Mouse (Mus musculus): Measurements from ENCODE around the gene Erbb3.

The Erbb3 gene

GRCm38 (mm10) chr10:128591436-128591835, 2.0 kb upstream of the Erbb3 start:
- peaks cover 23% of the 10 kb centered on the region for H3K27me3 ChIP-seq (ENCODE audit: insufficient read depth, low read length)
- H3K9me3 ChIP-seq (ENCODE audit: low read length) = no peaks in the 10 kb centered on the region
- peaks cover 38% of the 10 kb centered on the region for H3K4me1 ChIP-seq (replicated peaks; ENCODE audit: low read depth, low read length)
- no peaks in the 10 kb centered on the region for H3K36me3 ChIP-seq (ENCODE audit: insufficient read depth, low read length)
- no peak overlapping the region for H3K4me3 ChIP-seq (replicated peaks; ENCODE audit: low read length)
- TF ChIP-seq POU5F1 (IDR thresholded peaks at IDR 0.05; ENCODE audit: borderline replicate concordance, low read length) (no peak), NANOG (IDR thresholded peaks at IDR 0.05; ENCODE audit: borderline replicate concordance, low read length) (no peak), CTCF (conservative IDR thresholded peaks at IDR 0.05; ENCODE audit: low read length) (no peak)

GRCm38 (mm10) chr10:128590193-128590690, 790 bp upstream of the Erbb3 start:
- Histone ChIP-seq H3K9me3 (ENCODE audit: low read length) (no peaks in the 10 kb centered on the region), H3K27me3 (ENCODE audit: insufficient read depth, low read length) (peaks cover 23% of the 10 kb centered on the region), H3K4me3 (replicated peaks; ENCODE audit: low read length) (peak overlapping the region; percentile 98), H3K36me3 (ENCODE audit: insufficient read depth, low read length) (no peaks in the 10 kb centered on the region), H3K4me1 (replicated peaks; ENCODE audit: low read depth, low read length) (peaks cover 50% of the 10 kb centered on the region)
- TF ChIP-seq CTCF (conservative IDR thresholded peaks at IDR 0.05; ENCODE audit: low read length) (peak; percentile 85), POU5F1 (IDR thresholded peaks at IDR 0.05; ENCODE audit: borderline replicate concordance, low read length) (no peak), NANOG (IDR thresholded peaks at IDR 0.05; ENCODE audit: borderline replicate concordance, low read length) (no peak)

GRCm38 (mm10) chr10:128588775-128589463, 533 bp downstream of the Erbb3 start:
- Histone ChIP-seq H3K36me3 (ENCODE audit: insufficient read depth, low read length) (no peaks in the 10 kb centered on the region), H3K4me1 (replicated peaks; ENCODE audit: low read depth, low read length) (peaks cover 64% of the 10 kb centered on the region), H3K4me3 (replicated peaks; ENCODE audit: low read length) (peak overlapping the region; percentile 98), H3K27me3 (ENCODE audit: insufficient read depth, low read length) (peaks cover 23% of the 10 kb centered on the region), H3K9me3 (ENCODE audit: low read length) (no peaks in the 10 kb centered on the region)
- TF ChIP-seq POU5F1 (IDR thresholded peaks at IDR 0.05; ENCODE audit: borderline replicate concordance, low read length) = no peak
- no peak for TF ChIP-seq CTCF (conservative IDR thresholded peaks at IDR 0.05; ENCODE audit: low read length)
- TF ChIP-seq NANOG (IDR thresholded peaks at IDR 0.05; ENCODE audit: borderline replicate concordance, low read length) = no peak

GRCm38 (mm10) chr10:128588136-128588535, 1.3 kb downstream of the Erbb3 start:
- TF ChIP-seq POU5F1 (IDR thresholded peaks at IDR 0.05; ENCODE audit: borderline replicate concordance, low read length) (no peak), NANOG (IDR thresholded peaks at IDR 0.05; ENCODE audit: borderline replicate concordance, low read length) (no peak), CTCF (conservative IDR thresholded peaks at IDR 0.05; ENCODE audit: low read length) (no peak)
- Histone ChIP-seq H3K27me3 (ENCODE audit: insufficient read depth, low read length) (peaks cover 23% of the 10 kb centered on the region), H3K4me3 (replicated peaks; ENCODE audit: low read length) (peak overlapping the region; percentile 98), H3K36me3 (ENCODE audit: insufficient read depth, low read length) (no peaks in the 10 kb centered on the region), H3K4me1 (replicated peaks; ENCODE audit: low read depth, low read length) (peaks cover 71% of the 10 kb centered on the region), H3K9me3 (ENCODE audit: low read length) (no peaks in the 10 kb centered on the region)

GRCm38 (mm10) chr10:128587697-128588096, 1.8 kb downstream of the Erbb3 start:
- Histone ChIP-seq H3K36me3 (ENCODE audit: insufficient read depth, low read length) (0 out of 2 replicates have a peak, but pooled peaks cover 2% of the 10 kb centered on the region), H3K4me1 (replicated peaks; ENCODE audit: low read depth, low read length) (peaks cover 75% of the 10 kb centered on the region), H3K4me3 (replicated peaks; ENCODE audit: low read length) (peak overlapping the region; percentile 98), H3K9me3 (ENCODE audit: low read length) (no peaks in the 10 kb centered on the region), H3K27me3 (ENCODE audit: insufficient read depth, low read length) (peaks cover 23% of the 10 kb centered on the region)
- no peak for TF ChIP-seq NANOG (IDR thresholded peaks at IDR 0.05; ENCODE audit: borderline replicate concordance, low read length)
- no peak for TF ChIP-seq CTCF (conservative IDR thresholded peaks at IDR 0.05; ENCODE audit: low read length)
- TF ChIP-seq POU5F1 (IDR thresholded peaks at IDR 0.05; ENCODE audit: borderline replicate concordance, low read length) = no peak

GRCm38 (mm10) chr10:128587120-128587519, 2.3 kb downstream of the Erbb3 start:
- H3K4me1 ChIP-seq (replicated peaks; ENCODE audit: low read depth, low read length) = peaks cover 78% of the 10 kb centered on the region
- peak overlapping the region; percentile 98; the same call in 1 of the 2 replicates for H3K4me3 ChIP-seq (replicated peaks; ENCODE audit: low read length)
- TF ChIP-seq POU5F1 (IDR thresholded peaks at IDR 0.05; ENCODE audit: borderline replicate concordance, low read length) (no peak), CTCF (conservative IDR thresholded peaks at IDR 0.05; ENCODE audit: low read length) (no peak), NANOG (IDR thresholded peaks at IDR 0.05; ENCODE audit: borderline replicate concordance, low read length) (no peak)
- H3K9me3 ChIP-seq (ENCODE audit: low read length) = no peaks in the 10 kb centered on the region
- peaks cover 23% of the 10 kb centered on the region for H3K27me3 ChIP-seq (ENCODE audit: insufficient read depth, low read length)
- 0 out of 2 replicates have a peak, but pooled peaks cover 3% of the 10 kb centered on the region for H3K36me3 ChIP-seq (ENCODE audit: insufficient read depth, low read length)

- Histone ChIP-seq H3K36me3 (ENCODE audit: insufficient read depth, low read length) (peaks cover 8% of the 10 kb centered on the region), H3K27me3 (ENCODE audit: insufficient read depth, low read length) (peaks cover 23% of the 10 kb centered on the region), H3K9me3 (ENCODE audit: low read length) (no peaks in the 10 kb centered on the region), H3K4me3 (replicated peaks; ENCODE audit: low read length) (peak overlapping the region; percentile 98), H3K4me1 (replicated peaks; ENCODE audit: low read depth, low read length) (peaks cover 78% of the 10 kb centered on the region)
- TF ChIP-seq POU5F1 (IDR thresholded peaks at IDR 0.05; ENCODE audit: borderline replicate concordance, low read length) (no peak), NANOG (IDR thresholded peaks at IDR 0.05; ENCODE audit: borderline replicate concordance, low read length) (no peak), CTCF (conservative IDR thresholded peaks at IDR 0.05; ENCODE audit: low read length) (no peak)
These were observed 2.9 kb downstream of the Erbb3 start for GRCm38 (mm10) chr10:128586546-128586945.

- Histone ChIP-seq H3K9me3 (ENCODE audit: low read length) (no peaks in the 10 kb centered on the region), H3K27me3 (ENCODE audit: insufficient read depth, low read length) (peaks cover 23% of the 10 kb centered on the region), H3K36me3 (ENCODE audit: insufficient read depth, low read length) (peaks cover 18% of the 10 kb centered on the region), H3K4me3 (replicated peaks; ENCODE audit: low read length) (peak overlapping the region; percentile 72), H3K4me1 (replicated peaks; ENCODE audit: low read depth, low read length) (peaks cover 67% of the 10 kb centered on the region)
- no peak for TF ChIP-seq POU5F1 (IDR thresholded peaks at IDR 0.05; ENCODE audit: borderline replicate concordance, low read length)
- TF ChIP-seq CTCF (conservative IDR thresholded peaks at IDR 0.05; ENCODE audit: low read length) = no peak
- no peak for TF ChIP-seq NANOG (IDR thresholded peaks at IDR 0.05; ENCODE audit: borderline replicate concordance, low read length)
These were observed 5.1 kb downstream of the Erbb3 start for GRCm38 (mm10) chr10:128584386-128584785.

Measured in E14TG2a.4 (cell line).